Mouse (Mus musculus): ENCODE measurements around the gene Add3. TPM values are rescaled to one million over a fixed set of nuclear protein-coding genes. Genes with fewer than 3 reads are reported as not detected.

Add3 gene
- polyA plus RNA-seq, 1 experiment from 2014 or later = 40.7 TPM

GRCm38 (mm10) chr19:53273781-53274428, 133.7 kb downstream of the Add3 start:
- no peaks in the 10 kb centered on the region for H3K36me3 ChIP-seq
- no peaks in the 10 kb centered on the region for H3K27me3 ChIP-seq
- ATAC-seq (ENCODE audit: low FRiP score, low read depth) = no peak
- no peaks in the 10 kb centered on the region for H3K4me1 ChIP-seq (replicated peaks)
- H3K27ac ChIP-seq (replicated peaks) = no peak overlapping the region
- no peak overlapping the region for H3K4me3 ChIP-seq
- H3K9me3 ChIP-seq = no peaks in the 10 kb centered on the region
- WGBS = 88% methylated on average over 23 of the region's 23 CpGs
- H3K9ac ChIP-seq = no peak overlapping the region
- H3K4me2 ChIP-seq = no peak overlapping the region

- H3K4me3 ChIP-seq = no peak overlapping the region
- no peak overlapping the region for H3K4me2 ChIP-seq
- H3K4me1 ChIP-seq (replicated peaks) = no peaks in the 10 kb centered on the region
- WGBS = 49% methylated on average over 3 of the region's 3 CpGs
- H3K36me3 ChIP-seq = no peaks in the 10 kb centered on the region
- ATAC-seq (ENCODE audit: low FRiP score, low read depth) = no peak
- H3K9ac ChIP-seq = no peak overlapping the region
- no peaks in the 10 kb centered on the region for H3K9me3 ChIP-seq
- no peak overlapping the region for H3K27ac ChIP-seq (replicated peaks)
- no peaks in the 10 kb centered on the region for H3K27me3 ChIP-seq
Observed at GRCm38 (mm10) chr19:53275204-53275603, 135.0 kb downstream of the Add3 start.

GRCm38 (mm10) chr19:53276902-53277707, 136.9 kb downstream of the Add3 start:
- Histone ChIP-seq H3K27ac (replicated peaks) (no peak overlapping the region), H3K4me2 (no peak overlapping the region), H3K4me1 (replicated peaks) (no peaks in the 10 kb centered on the region), H3K9me3 (no peaks in the 10 kb centered on the region), H3K27me3 (no peaks in the 10 kb centered on the region), H3K4me3 (no peak overlapping the region), H3K9ac (no peak overlapping the region), H3K36me3 (no peaks in the 10 kb centered on the region)
- no peak for ATAC-seq (ENCODE audit: low FRiP score, low read depth)
- WGBS = 74% methylated on average over 19 of the region's 19 CpGs

- Histone ChIP-seq H3K4me1 (replicated peaks) (no peaks in the 10 kb centered on the region), H3K9ac (no peak overlapping the region), H3K9me3 (no peaks in the 10 kb centered on the region), H3K4me3 (no peak overlapping the region), H3K4me2 (no peak overlapping the region), H3K27ac (replicated peaks) (no peak overlapping the region), H3K27me3 (no peaks in the 10 kb centered on the region), H3K36me3 (no peaks in the 10 kb centered on the region)
- no peak for ATAC-seq (ENCODE audit: low FRiP score, low read depth)
- 71% methylated on average over 19 of the region's 19 CpGs for whole genome bisulfite sequencing
Observed at GRCm38 (mm10) chr19:53278491-53279415, 138.5 kb downstream of the Add3 start.

GRCm38 (mm10) chr19:53280254-53280653, 140.0 kb downstream of the Add3 start:
- Histone ChIP-seq H3K4me2 (no peak overlapping the region), H3K27ac (replicated peaks) (no peak overlapping the region), H3K36me3 (no peaks in the 10 kb centered on the region), H3K9me3 (no peaks in the 10 kb centered on the region), H3K4me3 (no peak overlapping the region), H3K4me1 (replicated peaks) (peaks cover 12% of the 10 kb centered on the region), H3K27me3 (no peaks in the 10 kb centered on the region), H3K9ac (no peak overlapping the region)
- 86% methylated on average over 8 of the region's 8 CpGs for WGBS
- ATAC-seq (ENCODE audit: low FRiP score, low read depth) = no peak

GRCm38 (mm10) chr19:53282571-53282970, 142.3 kb downstream of the Add3 start:
- no peak overlapping the region for H3K27ac ChIP-seq (replicated peaks)
- ATAC-seq (ENCODE audit: low FRiP score, low read depth) = no peak
- H3K9ac ChIP-seq = no peak overlapping the region
- no peaks in the 10 kb centered on the region for H3K9me3 ChIP-seq
- peaks cover 12% of the 10 kb centered on the region for H3K4me1 ChIP-seq (replicated peaks)
- no peaks in the 10 kb centered on the region for H3K27me3 ChIP-seq
- no peaks in the 10 kb centered on the region for H3K36me3 ChIP-seq
- whole genome bisulfite sequencing = 40% methylated on average over 10 of the region's 10 CpGs
- H3K4me2 ChIP-seq = peak overlapping the region; percentile 14; the same call in 1 of the 2 replicates
- H3K4me3 ChIP-seq = no peak overlapping the region

GRCm38 (mm10) chr19:53283742-53284141, 143.5 kb downstream of the Add3 start:
- WGBS = 89% methylated on average over 7 of the region's 7 CpGs
- Histone ChIP-seq H3K4me3 (no peak overlapping the region), H3K27me3 (no peaks in the 10 kb centered on the region), H3K4me2 (no peak overlapping the region), H3K9me3 (no peaks in the 10 kb centered on the region), H3K27ac (replicated peaks) (no peak overlapping the region), H3K4me1 (replicated peaks) (peaks cover 12% of the 10 kb centered on the region), H3K36me3 (no peaks in the 10 kb centered on the region), H3K9ac (no peak overlapping the region)
- no peak for ATAC-seq (ENCODE audit: low FRiP score, low read depth)

- peak overlapping the region; percentile 58 for H3K27ac ChIP-seq (replicated peaks)
- no peak overlapping the region for H3K9ac ChIP-seq
Observed at GRCm38 (mm10) chr19:53284268-53285208, 144.3 kb downstream of the Add3 start.

GRCm38 (mm10) chr19:53296331-53297254, 156.3 kb downstream of the Add3 start:
- Histone ChIP-seq H3K27me3 (no peaks in the 10 kb centered on the region), H3K9me3 (no peaks in the 10 kb centered on the region), H3K36me3 (no peaks in the 10 kb centered on the region), H3K9ac (no peak overlapping the region), H3K27ac (replicated peaks) (no peak overlapping the region), H3K4me1 (replicated peaks) (no peaks in the 10 kb centered on the region), H3K4me3 (no peak overlapping the region), H3K4me2 (no peak overlapping the region)
- ATAC-seq (ENCODE audit: low FRiP score, low read depth) = no peak
- 73% methylated on average over 23 of the region's 23 CpGs for whole genome bisulfite sequencing

More at GRCm38 (mm10) chr19:53284268-53285208, 144.3 kb downstream of the Add3 start:
- H3K4me2 ChIP-seq = peak overlapping the region; percentile 32
- 20% methylated on average over 20 of the region's 20 CpGs for WGBS
- H3K36me3 ChIP-seq = no peaks in the 10 kb centered on the region
- H3K27me3 ChIP-seq = no peaks in the 10 kb centered on the region
- peak; percentile 54; the same call in 1 of the 2 replicates for ATAC-seq (ENCODE audit: low FRiP score, low read depth)
- no peaks in the 10 kb centered on the region for H3K9me3 ChIP-seq
- H3K4me1 ChIP-seq (replicated peaks) = peaks cover 12% of the 10 kb centered on the region
- no peak overlapping the region for H3K4me3 ChIP-seq

Measured in hindbrain, embryonic 15.5 days (tissue).